Mouse (Mus musculus): Measurements from ENCODE around the gene Cd2bp2. TPM values are rescaled to one million over a fixed set of nuclear protein-coding genes. Genes with fewer than 3 reads are reported as not detected.

Cd2bp2 gene
- total RNA-seq, 2 experiments from 2014 or later = 77.7 to 80.8 TPM

- TF ChIP-seq CTCF (IDR thresholded peaks at IDR 0.05) = no peak
- no peak for DNase-seq (ENCODE audit: extremely low spot score in 1 of 2, low spot score in 2 of 2)
- intact Hi-C loops (cut with DNase I) = loop anchor here (5.0 kb wide), 1 partner anchor 41 kb away; no protein-coding TSS in a partner anchor
- Histone ChIP-seq H3K27ac (no peak overlapping the region), H3K4me3 (no peak overlapping the region)
Measured at GRCm38 (mm10) chr7:127146267-127146603, 49.6 kb downstream of the Cd2bp2 start.

GRCm38 (mm10) chr7:127145387-127146266, 50.2 kb downstream of the Cd2bp2 start:
- intact Hi-C loops (cut with DNase I) = loop anchor here (5.0 kb wide), 1 partner anchor 42 kb away; no protein-coding TSS in a partner anchor
- no peak for TF ChIP-seq CTCF (IDR thresholded peaks at IDR 0.05)
- no peak for DNase-seq (ENCODE audit: extremely low spot score in 1 of 2, low spot score in 2 of 2)
- Histone ChIP-seq H3K4me3 (no peak overlapping the region), H3K27ac (no peak overlapping the region)

GRCm38 (mm10) chr7:127144412-127144811, 51.4 kb downstream of the Cd2bp2 start:
- DNase-seq (ENCODE audit: extremely low spot score in 1 of 2, low spot score in 2 of 2) = no peak
- no peak for TF ChIP-seq CTCF (IDR thresholded peaks at IDR 0.05)
- Histone ChIP-seq H3K27ac (no peak overlapping the region), H3K4me3 (no peak overlapping the region)
- intact Hi-C loops (cut with DNase I) = no loop called here

- Histone ChIP-seq H3K27ac (no peak overlapping the region), H3K4me3 (no peak overlapping the region)
- DNase-seq (ENCODE audit: extremely low spot score in 1 of 2, low spot score in 2 of 2) = no peak
- no peak for TF ChIP-seq CTCF (IDR thresholded peaks at IDR 0.05)
- intact Hi-C loops (cut with DNase I) = no loop called here
Measured at GRCm38 (mm10) chr7:127142666-127143065, 53.2 kb downstream of the Cd2bp2 start.

GRCm38 (mm10) chr7:127142214-127142613, 53.6 kb downstream of the Cd2bp2 start:
- intact Hi-C loops (cut with DNase I) = no loop called here
- H3K4me3 ChIP-seq = no peak overlapping the region
- no peak for TF ChIP-seq CTCF (IDR thresholded peaks at IDR 0.05)

More at GRCm38 (mm10) chr7:127142214-127142613, 53.6 kb downstream of the Cd2bp2 start:
- H3K27ac ChIP-seq = no peak overlapping the region
- no peak for DNase-seq (ENCODE audit: extremely low spot score in 1 of 2, low spot score in 2 of 2)

Other genes with a start within 250 kb of the Cd2bp2 start
- gene Asphd1, start 246.5 kb downstream of the Cd2bp2 start, total RNA-seq (2021) = 10 to 100 TPM; 51.4 to 55.8 TPM
- 100 to 1,000 TPM; 421 to 427 TPM for gene Sez6l2, start 245.5 kb downstream of the Cd2bp2 start, total RNA-seq (2021)
- gene Cdipt, start 220.1 kb downstream of the Cd2bp2 start, total RNA-seq (2021) = 100 to 1,000 TPM; 181 to 186 TPM
- gene Cdiptos, start 220.0 kb downstream of the Cd2bp2 start, total RNA-seq (2021) = under 1 TPM in 1 of 2 experiments, not detected in 1; 0.52 TPM
- gene Mvp, start 181.4 kb downstream of the Cd2bp2 start, total RNA-seq (2021) = 1 to 10 TPM; 7.2 to 8.3 TPM
- 1 to 10 TPM in 1 of 2 experiments, not detected in 1; 1.2 TPM for gene Pagr1b, start 179.6 kb downstream of the Cd2bp2 start, total RNA-seq (2021)
- gene Pagr1a, start 178.7 kb downstream of the Cd2bp2 start, total RNA-seq (2021) = 10 to 100 TPM; 15.1 to 27.1 TPM
- 10 to 100 TPM; 61.0 to 66.3 TPM for gene Gm42742, start 175.0 kb downstream of the Cd2bp2 start, total RNA-seq (2021)
- gene Prrt2, start 174.8 kb downstream of the Cd2bp2 start, total RNA-seq (2021) = 100 to 1,000 TPM; 214 to 216 TPM
- gene Maz, start 169.0 kb downstream of the Cd2bp2 start, total RNA-seq (2021) = 100 to 1,000 TPM; 210 to 221 TPM
- gene Kif22, start 153.6 kb downstream of the Cd2bp2 start, total RNA-seq (2021) = 1 to 10 TPM; 4.4 to 9.7 TPM
- gene Zg16, start 108.7 kb downstream of the Cd2bp2 start, total RNA-seq (2021) = not detected
- gene AI467606, start 104.7 kb downstream of the Cd2bp2 start, total RNA-seq (2021) = 1 to 10 TPM; 1.2 TPM
- under 1 TPM; 0.28 to 0.32 TPM for gene Qprt, start 73.8 kb downstream of the Cd2bp2 start, total RNA-seq (2021)
- gene Spn, start 58.2 kb downstream of the Cd2bp2 start, total RNA-seq (2021) = under 1 TPM; 0.18 to 0.23 TPM
- gene Tbc1d10b, start 12.4 kb upstream of the Cd2bp2 start, total RNA-seq (2021) = 100 to 1,000 TPM in 1 of 2 experiments, 10 to 100 TPM in 1; 91.9 to 110 TPM
- 1 to 10 TPM; 2.7 to 3.3 TPM for gene Mylpf, start 12.8 kb upstream of the Cd2bp2 start, total RNA-seq (2021)
- gene Zfp553, start 37.0 kb upstream of the Cd2bp2 start, total RNA-seq (2021) = 10 to 100 TPM; 17.8 to 20.5 TPM
- 1 to 10 TPM; 3.5 to 6.4 TPM for gene Sept1, start 37.1 kb upstream of the Cd2bp2 start, total RNA-seq (2021)
- 10 to 100 TPM; 58.8 to 68.6 TPM for gene Zfp771, start 48.2 kb upstream of the Cd2bp2 start, total RNA-seq (2021)
- gene Dctpp1, start 64.7 kb upstream of the Cd2bp2 start, total RNA-seq (2021) = 10 to 100 TPM; 24.1 to 25.9 TPM
- gene Sephs2, start 78.0 kb upstream of the Cd2bp2 start, total RNA-seq (2021) = 10 to 100 TPM; 33.0 to 39.8 TPM
- gene Itgal, start 100.2 kb upstream of the Cd2bp2 start, total RNA-seq (2021) = under 1 TPM; 0.37 to 0.59 TPM
- 10 to 100 TPM; 13.4 to 14.3 TPM for gene Zfp768, start 149.5 kb upstream of the Cd2bp2 start, total RNA-seq (2021)
- gene Zfp747, start 180.0 kb upstream of the Cd2bp2 start, total RNA-seq (2021) = 1 to 10 TPM; 6.5 to 8.1 TPM
- 1 to 10 TPM; 3.8 to 5.0 TPM for gene 9130019O22Rik, start 191.1 kb upstream of the Cd2bp2 start, total RNA-seq (2021)
- 1 to 10 TPM; 7.6 to 9.3 TPM for gene E430018J23Rik, start 197.6 kb upstream of the Cd2bp2 start, total RNA-seq (2021)
- gene Zfp764, start 210.8 kb upstream of the Cd2bp2 start, total RNA-seq (2021) = 1 to 10 TPM; 3.8 to 5.6 TPM
- 10 to 100 TPM; 13.3 to 13.8 TPM for gene Zfp688, start 226.0 kb upstream of the Cd2bp2 start, total RNA-seq (2021)

Measured in left cerebral cortex, adult 2 months (tissue).